Mouse (Mus musculus): ENCODE results near the gene Rmnd5b.

DNA sequence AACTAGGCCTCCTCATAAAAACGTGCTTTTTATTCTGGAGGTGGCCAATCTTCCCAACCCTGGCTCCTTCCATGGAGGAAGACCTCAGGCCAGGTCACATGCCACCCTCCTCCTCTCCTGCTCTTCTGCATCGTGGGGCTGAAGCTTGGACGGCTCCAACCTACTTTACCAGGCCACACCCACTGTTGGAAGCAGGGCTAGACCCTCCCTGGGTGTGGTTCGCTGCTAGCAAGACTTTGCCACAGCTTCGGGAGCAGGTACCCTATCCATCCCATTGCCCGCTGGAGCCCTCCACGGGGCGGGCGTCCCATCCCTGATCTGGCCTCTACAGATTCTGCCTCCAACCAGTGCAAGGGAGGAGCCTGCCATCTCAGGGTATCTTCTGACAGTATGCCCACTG is 7.5 kb upstream of the Rmnd5b start:
- TF ChIP-seq CTCF (IDR thresholded peaks at IDR 0.05; ENCODE audit: low read depth, low read length) (no peak), POLR2A (IDR thresholded peaks at IDR 0.05; ENCODE audit: borderline replicate concordance, low read depth, low read length) (no peak)

Measured in bone marrow macrophage, adult 2 months (primary cell).